Mouse (Mus musculus): ENCODE results near the gene Tlx3.

GRCm38 (mm10) chr11:33202296-33202695, 1.1 kb downstream of the Tlx3 start:
- TF ChIP-seq POLR2A (IDR thresholded peaks at IDR 0.05; ENCODE audit: low read depth, low read length) (no peak), CTCF (conservative IDR thresholded peaks at IDR 0.05; ENCODE audit: insufficient read depth, insufficient read length, low read depth, low read length) (no peak)

Measured in kidney, adult 2 months (tissue).